Mouse (Mus musculus) kidney, adult 2 months (tissue): ENCODE results near the gene Ryr1. TPM values are rescaled to one million over a fixed set of nuclear protein-coding genes. Genes with fewer than 3 reads are reported as not detected.

Source experiments
- DNase-seq: peaks from one replicate; pipeline ENCODE4 v3.0.0; 2021
- H3K27ac ChIP-seq: fragments of 200-500 bp; 2 replicates; pipeline ENCODE4 v1.5.1; 2012; ENCODE audit warnings: low read depth, low read length, control low read depth, inconsistent platforms; ENCODE audit not compliant: insufficient read depth
- H3K27me3 ChIP-seq: fragments of 200-500 bp; replicated peaks from 2 replicates; pipeline ENCODE4 v1.6.1; 2012; ENCODE audit warnings: mild to moderate bottlenecking, moderate library complexity, low read length, inconsistent platforms; ENCODE audit not compliant: control insufficient read depth, insufficient read depth
- H3K36me3 ChIP-seq: fragments of 200-500 bp; 2 replicates; pipeline ENCODE4 v1.6.1; 2012; ENCODE audit warnings: mild to moderate bottlenecking, moderate library complexity, low read length, inconsistent platforms; ENCODE audit not compliant: control insufficient read depth, insufficient read depth
- H3K4me1 ChIP-seq: fragments of 200-500 bp; 2 replicates; pipeline ENCODE4 v1.6.1; 2011; ENCODE audit warnings: low read length; ENCODE audit not compliant: control insufficient read depth, insufficient read depth
- H3K4me3 ChIP-seq: fragments of 200-500 bp; 2 replicates; pipeline ENCODE4 v1.5.1; 2011; ENCODE audit warnings: mild to moderate bottlenecking, low read depth, low read length, control low read depth; ENCODE audit not compliant: insufficient read depth
- CTCF ChIP-seq: fragments of 200-500 bp; conservative IDR thresholded peaks from 2 replicates; pipeline ENCODE4 v1.5.1; 2011; ENCODE audit warnings: low read depth, mild to moderate bottlenecking, control low read depth, low read length, moderate library complexity, mixed read lengths; ENCODE audit not compliant: insufficient read depth, insufficient read length
- POLR2A ChIP-seq: fragments of 200-500 bp; IDR thresholded peaks from one replicate; pipeline ENCODE4 v1.6.1; 2011; ENCODE audit warnings: low read depth, low read length, control low read depth
- WGBS: fragments of 180-500 bp; shearing (Covaris S2); methylation state at CpG from one replicate; pipeline ENCODE4 v1.1.7; 2018; 5-methylcytosine and 5-hydroxymethylcytosine counted together
- polyA plus RNA-seq: library from polyadenylated mRNA; depleted of rRNA; stranded (reverse); fragments of >200 nt; gene quantifications from 2 replicates; pipeline ENCODE4 v1.2.3, GENCODE M21; 2012

Ryr1 gene
- polyA plus RNA-seq, 1 experiment, result 3.0 TPM

DNA sequence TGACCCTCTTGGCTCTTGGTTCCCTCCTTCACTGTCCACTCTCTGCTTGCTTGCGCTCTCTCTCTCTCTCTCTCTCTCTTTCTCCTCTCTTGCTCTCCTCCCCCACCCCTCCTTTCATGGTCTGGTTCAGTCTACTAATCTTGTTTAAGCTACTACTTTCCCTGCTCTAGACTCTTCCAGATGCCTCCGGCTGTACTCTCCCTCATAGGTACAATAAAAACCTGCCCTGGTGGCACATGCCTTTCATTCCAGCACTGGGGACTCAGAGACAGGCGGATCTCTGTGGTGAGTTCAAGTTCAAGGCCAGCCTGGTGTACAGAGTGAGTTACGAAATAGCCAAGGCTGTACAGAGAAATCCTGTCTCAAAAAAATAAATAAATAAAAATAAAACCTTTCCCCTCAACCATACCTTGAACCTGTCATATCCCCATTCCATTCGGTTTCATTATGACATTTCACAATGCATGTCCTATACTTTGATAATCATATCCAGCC is 159.6 kb downstream of the Ryr1 start:
- Histone ChIP-seq H3K36me3 (no peaks in the 10 kb centered on the region), H3K4me1 (peaks cover 20% of the 10 kb centered on the region), H3K27me3 (no peaks in the 10 kb centered on the region), H3K4me3 (no peak overlapping the region), H3K27ac (no peak overlapping the region)
- no peak for DNase-seq
- TF ChIP-seq CTCF, result no peak
- TF ChIP-seq POLR2A, result no peak
- 74% methylated on average over 5 of the region's 5 CpGs for WGBS

GRCm38 (mm10) chr7:28963399-28963923 is 161.5 kb downstream of the Ryr1 start:
- H3K4me1 ChIP-seq, result peaks cover 21% of the 10 kb centered on the region

GRCm38 (mm10) chr7:28961927-28962670 is 162.9 kb downstream of the Ryr1 start, which contains the start of gene Actn4:
TSS of gene Actn4 (minus strand) at chr7:28962340.
- DNase-seq, result peak; percentile 100
- H3K27ac ChIP-seq, result peak within 1 kb of the TSS; percentile 95
- 1% methylated on average over 76 of the region's 76 CpGs for WGBS
- TF ChIP-seq POLR2A (peak; percentile 96), CTCF (no peak)
- no peaks in the 10 kb centered on the region for H3K27me3 ChIP-seq
- peaks cover 31% of the 10 kb centered on the region for H3K4me1 ChIP-seq
- no peaks in the 10 kb centered on the region; the same call in 1 of the 2 replicates for H3K36me3 ChIP-seq
- peak within 1 kb of the TSS; percentile 84 for H3K4me3 ChIP-seq

More at GRCm38 (mm10) chr7:28963399-28963923, 161.5 kb downstream of the Ryr1 start:
- WGBS, result 90% methylated on average over 3 of the region's 3 CpGs
- TF ChIP-seq CTCF (no peak), POLR2A (no peak)
- Histone ChIP-seq H3K4me3 (no peak overlapping the region), H3K36me3 (no peaks in the 10 kb centered on the region), H3K27me3 (no peaks in the 10 kb centered on the region), H3K27ac (no peak overlapping the region)
- no peak for DNase-seq

- peaks cover 35% of the 10 kb centered on the region for H3K4me1 ChIP-seq
- DNase-seq, result no peak
- TF ChIP-seq POLR2A (no peak), CTCF (no peak)
- peak overlapping the region; percentile 84 for H3K4me3 ChIP-seq
- 1% methylated on average over 7 of the region's 7 CpGs for WGBS
- H3K36me3 ChIP-seq, result no peaks in the 10 kb centered on the region; the same call in 1 of the 2 replicates
- H3K27me3 ChIP-seq, result no peaks in the 10 kb centered on the region
- peak overlapping the region; percentile 69 for H3K27ac ChIP-seq
Measured at GRCm38 (mm10) chr7:28961584-28961926, 163.4 kb downstream of the Ryr1 start.

- 7% methylated on average over 9 of the region's 9 CpGs for WGBS
- Histone ChIP-seq H3K36me3 (no peaks in the 10 kb centered on the region; the same call in 1 of the 2 replicates), H3K27me3 (no peaks in the 10 kb centered on the region), H3K27ac (peak overlapping the region; percentile 69), H3K4me1 (peaks cover 43% of the 10 kb centered on the region), H3K4me3 (peak overlapping the region; percentile 84)
- no peak for DNase-seq
- TF ChIP-seq CTCF (no peak), POLR2A (no peak)
Measured at GRCm38 (mm10) chr7:28960354-28961046, 164.5 kb downstream of the Ryr1 start.

- Histone ChIP-seq H3K4me1 (peaks cover 40% of the 10 kb centered on the region), H3K27me3 (no peaks in the 10 kb centered on the region), H3K27ac (peak overlapping the region; percentile 69), H3K36me3 (no peaks in the 10 kb centered on the region; the same call in 1 of the 2 replicates), H3K4me3 (peak overlapping the region; percentile 84)
- no peak for DNase-seq
- TF ChIP-seq CTCF (no peak), POLR2A (no peak)
- 3% methylated on average over 6 of the region's 6 CpGs for WGBS
Measured at GRCm38 (mm10) chr7:28959505-28960045, 165.4 kb downstream of the Ryr1 start.

DNA sequence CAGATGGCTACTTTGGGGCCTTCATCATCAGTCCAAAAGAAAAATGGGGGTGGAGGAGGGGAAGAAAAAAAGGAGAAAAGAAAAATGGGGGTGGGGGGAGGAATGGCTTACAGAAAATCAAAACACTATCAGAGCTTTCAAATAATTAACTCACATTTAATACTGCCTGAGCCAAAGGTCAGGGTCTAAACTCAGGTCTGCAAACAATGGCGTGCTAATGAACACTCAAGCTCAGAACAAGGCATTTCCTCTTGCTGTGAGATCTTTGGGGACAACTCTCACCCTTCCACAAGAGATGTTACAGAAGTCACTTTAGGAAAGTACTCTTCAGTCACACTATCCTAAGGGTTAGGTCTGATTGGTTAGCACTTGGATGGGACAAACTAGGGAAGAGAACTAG is 166.2 kb downstream of the Ryr1 start:
- TF ChIP-seq CTCF (no peak), POLR2A (no peak)
- H3K36me3 ChIP-seq, result no peaks in the 10 kb centered on the region; the same call in 1 of the 2 replicates
- no peaks in the 10 kb centered on the region for H3K27me3 ChIP-seq
- H3K27ac ChIP-seq, result peak overlapping the region; percentile 69
- DNase-seq, result peak; percentile 75
- peaks cover 43% of the 10 kb centered on the region for H3K4me1 ChIP-seq
- 3% methylated on average over 1 of the region's 1 CpGs for WGBS
- H3K4me3 ChIP-seq, result no peak overlapping the region
